Mouse (Mus musculus): ENCODE data around the gene Car7.

GRCm38 (mm10) chr8:104560731-104561130 is 26.2 kb downstream of the Car7 start:
- TF ChIP-seq CTCF (IDR thresholded peaks at IDR 0.05; ENCODE audit: control insufficient read depth, insufficient read depth, low read length) = no peak
- no peak for TF ChIP-seq POLR2A (IDR thresholded peaks at IDR 0.05; ENCODE audit: borderline replicate concordance, control insufficient read depth, low read depth, low read length)
